Mouse (Mus musculus): ENCODE results near the gene Nkx2-3. TPM values are rescaled to one million over a fixed set of nuclear protein-coding genes. Genes with fewer than 3 reads are reported as not detected.

The Nkx2-3 gene
- polyA plus RNA-seq, 1 experiment from 2014 or later: 5.2 TPM

GRCm38 (mm10) chr19:43641833-43642232 lies 29.7 kb downstream of the Nkx2-3 start:
- Histone ChIP-seq H3K4me1 (no peaks in the 10 kb centered on the region), H3K36me3 (ENCODE audit: poor library complexity, severe bottlenecking) (no peaks in the 10 kb centered on the region), H3K9ac (no peak overlapping the region), H3K27me3 (no peaks in the 10 kb centered on the region), H3K4me2 (no peak overlapping the region), H3K27ac (no peak overlapping the region), H3K9me3 (replicated peaks) (no peaks in the 10 kb centered on the region), H3K4me3 (no peak overlapping the region)
- 73% methylated on average over 11 of the region's 11 CpGs for WGBS
- no peak for ATAC-seq

DNA sequence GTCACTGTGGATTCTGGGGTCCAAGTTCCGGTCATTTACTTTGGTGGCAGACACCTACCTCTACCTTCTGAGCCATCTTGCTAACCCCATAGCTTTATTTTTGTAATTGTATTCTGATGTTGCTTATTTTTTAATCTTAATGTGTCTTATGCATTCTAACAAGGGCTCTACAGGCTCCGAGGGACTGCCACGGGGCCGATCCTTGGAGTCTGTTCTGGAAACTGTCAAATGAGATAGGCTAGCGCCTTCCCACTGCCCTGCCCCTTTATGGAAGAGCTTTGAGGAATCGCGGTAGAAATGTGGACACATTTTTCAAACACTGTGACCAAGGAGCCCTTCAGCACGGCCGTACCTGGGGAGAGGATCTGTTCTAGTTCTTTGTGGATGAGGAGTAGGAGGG lies 30.7 kb downstream of the Nkx2-3 start:
- Histone ChIP-seq H3K9me3 (replicated peaks) (no peaks in the 10 kb centered on the region), H3K36me3 (ENCODE audit: poor library complexity, severe bottlenecking) (no peaks in the 10 kb centered on the region), H3K4me1 (no peaks in the 10 kb centered on the region), H3K4me3 (no peak overlapping the region), H3K4me2 (no peak overlapping the region), H3K27ac (no peak overlapping the region), H3K27me3 (no peaks in the 10 kb centered on the region), H3K9ac (no peak overlapping the region)
- 90% methylated on average over 9 of the region's 9 CpGs for WGBS
- ATAC-seq: no peak

GRCm38 (mm10) chr19:43645508-43645907 lies 33.4 kb downstream of the Nkx2-3 start:
- no peaks in the 10 kb centered on the region for H3K27me3 ChIP-seq
- no peak overlapping the region for H3K4me3 ChIP-seq
- no peaks in the 10 kb centered on the region for H3K4me1 ChIP-seq
- no peak for ATAC-seq
- WGBS: 88% methylated on average over 9 of the region's 9 CpGs
- H3K9ac ChIP-seq: no peak overlapping the region
- H3K4me2 ChIP-seq: no peak overlapping the region
- H3K27ac ChIP-seq: no peak overlapping the region
- no peaks in the 10 kb centered on the region for H3K9me3 ChIP-seq (replicated peaks)
- no peaks in the 10 kb centered on the region for H3K36me3 ChIP-seq (ENCODE audit: poor library complexity, severe bottlenecking)

DNA sequence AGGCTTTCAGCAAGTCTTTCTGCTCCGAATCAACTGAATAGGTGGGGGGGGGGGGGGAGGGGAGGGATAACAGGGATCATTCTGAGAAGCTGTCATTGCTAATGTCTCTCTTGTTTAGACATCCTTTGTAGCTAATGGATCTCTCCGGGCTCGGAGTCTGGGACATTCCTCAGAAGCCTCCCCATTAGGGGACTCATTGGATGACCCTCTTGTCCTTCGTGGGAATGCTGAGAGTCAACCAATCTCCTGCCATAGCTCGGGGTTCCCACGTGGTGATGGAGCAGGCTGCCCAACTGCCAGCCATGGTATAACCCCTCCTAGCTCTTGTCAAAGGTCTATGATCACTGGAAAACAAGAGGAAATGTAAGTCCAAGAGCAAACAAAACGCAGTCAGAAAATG lies 34.7 kb downstream of the Nkx2-3 start:
- Histone ChIP-seq H3K27ac (no peak overlapping the region), H3K9me3 (replicated peaks) (no peaks in the 10 kb centered on the region), H3K9ac (no peak overlapping the region), H3K27me3 (no peaks in the 10 kb centered on the region), H3K4me3 (no peak overlapping the region), H3K36me3 (ENCODE audit: poor library complexity, severe bottlenecking) (no peaks in the 10 kb centered on the region), H3K4me2 (no peak overlapping the region), H3K4me1 (no peaks in the 10 kb centered on the region)
- no peak for ATAC-seq
- whole genome bisulfite sequencing: 61% methylated on average over 7 of the region's 7 CpGs

DNA sequence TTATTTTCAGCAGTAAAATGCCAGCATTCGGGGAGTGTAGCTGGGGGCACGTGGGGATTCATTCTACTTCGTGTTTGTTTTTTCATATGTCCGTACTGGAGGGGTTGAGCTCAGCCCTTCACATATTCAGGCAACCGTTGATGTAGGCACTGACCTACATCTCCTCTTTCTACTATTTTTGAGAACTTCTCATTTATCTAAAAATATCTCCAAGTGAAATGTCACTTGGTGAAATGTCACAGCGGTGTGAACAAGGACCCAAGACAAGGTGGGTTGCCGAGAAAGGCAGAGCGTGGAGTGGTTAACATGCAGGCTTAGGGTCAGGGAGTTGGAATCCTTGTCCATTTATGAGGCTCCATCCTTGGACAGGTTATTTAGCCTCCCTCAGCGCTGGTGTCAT lies 35.1 kb downstream of the Nkx2-3 start:
- Histone ChIP-seq H3K36me3 (ENCODE audit: poor library complexity, severe bottlenecking) (no peaks in the 10 kb centered on the region), H3K4me2 (no peak overlapping the region), H3K4me3 (no peak overlapping the region), H3K4me1 (no peaks in the 10 kb centered on the region), H3K9me3 (replicated peaks) (no peaks in the 10 kb centered on the region), H3K27ac (no peak overlapping the region), H3K9ac (no peak overlapping the region), H3K27me3 (no peaks in the 10 kb centered on the region)
- ATAC-seq: no peak
- WGBS: 93% methylated on average over 9 of the region's 9 CpGs

DNA sequence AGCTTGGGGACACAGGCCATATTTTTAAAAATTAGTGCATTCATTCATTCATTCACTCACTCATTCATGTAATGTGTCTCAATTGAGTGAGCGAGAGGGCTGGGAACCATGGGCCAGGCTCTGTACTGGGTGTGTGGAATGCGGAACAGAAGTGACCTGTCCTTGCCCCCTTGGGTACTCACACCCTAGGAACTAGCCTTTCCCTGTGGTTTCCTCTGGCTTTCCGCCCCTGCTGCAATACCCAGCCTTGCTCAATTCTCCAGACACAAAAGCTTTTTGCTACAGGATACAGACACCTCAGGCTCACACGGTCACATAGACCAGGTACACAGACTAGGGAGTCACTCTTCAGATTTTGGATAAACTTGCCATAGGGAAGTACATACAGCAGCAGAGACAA lies 36.2 kb downstream of the Nkx2-3 start:
- Histone ChIP-seq H3K4me1 (no peaks in the 10 kb centered on the region), H3K27me3 (no peaks in the 10 kb centered on the region), H3K36me3 (ENCODE audit: poor library complexity, severe bottlenecking) (no peaks in the 10 kb centered on the region), H3K4me3 (no peak overlapping the region), H3K4me2 (no peak overlapping the region), H3K9me3 (replicated peaks) (no peaks in the 10 kb centered on the region), H3K27ac (no peak overlapping the region), H3K9ac (no peak overlapping the region)
- ATAC-seq: no peak
- 92% methylated on average over 4 of the region's 4 CpGs for WGBS

GRCm38 (mm10) chr19:43651241-43651785 lies 39.2 kb downstream of the Nkx2-3 start:
- H3K9me3 ChIP-seq (replicated peaks): no peaks in the 10 kb centered on the region
- H3K36me3 ChIP-seq (ENCODE audit: poor library complexity, severe bottlenecking): no peaks in the 10 kb centered on the region
- no peaks in the 10 kb centered on the region for H3K4me1 ChIP-seq
- no peak for ATAC-seq
- no peak overlapping the region for H3K4me2 ChIP-seq
- no peak overlapping the region for H3K4me3 ChIP-seq
- WGBS: 60% methylated on average over 8 of the region's 8 CpGs
- no peak overlapping the region for H3K27ac ChIP-seq
- H3K27me3 ChIP-seq: peaks cover 5% of the 10 kb centered on the region
- no peak overlapping the region for H3K9ac ChIP-seq

GRCm38 (mm10) chr19:43655735-43656492 lies 43.8 kb downstream of the Nkx2-3 start:
- 37% methylated on average over 11 of the region's 11 CpGs for WGBS
- Histone ChIP-seq H3K36me3 (ENCODE audit: poor library complexity, severe bottlenecking) (no peaks in the 10 kb centered on the region), H3K27ac (no peak overlapping the region), H3K4me1 (no peaks in the 10 kb centered on the region), H3K4me2 (no peak overlapping the region), H3K9me3 (replicated peaks) (no peaks in the 10 kb centered on the region), H3K27me3 (peaks cover 5% of the 10 kb centered on the region), H3K4me3 (no peak overlapping the region), H3K9ac (no peak overlapping the region)
- ATAC-seq: 0 out of 2 replicates have a peak, but pooled peaks have one; percentile 53

- no peak overlapping the region for H3K4me2 ChIP-seq
- peaks cover 5% of the 10 kb centered on the region for H3K27me3 ChIP-seq
- H3K36me3 ChIP-seq (ENCODE audit: poor library complexity, severe bottlenecking): peaks cover 19% of the 10 kb centered on the region
- H3K4me1 ChIP-seq: 0 out of 2 replicates have a peak, but pooled peaks cover 3% of the 10 kb centered on the region
- ATAC-seq: no peak
- 90% methylated on average over 6 of the region's 6 CpGs for WGBS
- H3K9ac ChIP-seq: no peak overlapping the region
- H3K4me3 ChIP-seq: no peak overlapping the region
- no peak overlapping the region for H3K27ac ChIP-seq
- H3K9me3 ChIP-seq (replicated peaks): no peaks in the 10 kb centered on the region
Measured at GRCm38 (mm10) chr19:43659632-43660031, 47.5 kb downstream of the Nkx2-3 start.

DNA sequence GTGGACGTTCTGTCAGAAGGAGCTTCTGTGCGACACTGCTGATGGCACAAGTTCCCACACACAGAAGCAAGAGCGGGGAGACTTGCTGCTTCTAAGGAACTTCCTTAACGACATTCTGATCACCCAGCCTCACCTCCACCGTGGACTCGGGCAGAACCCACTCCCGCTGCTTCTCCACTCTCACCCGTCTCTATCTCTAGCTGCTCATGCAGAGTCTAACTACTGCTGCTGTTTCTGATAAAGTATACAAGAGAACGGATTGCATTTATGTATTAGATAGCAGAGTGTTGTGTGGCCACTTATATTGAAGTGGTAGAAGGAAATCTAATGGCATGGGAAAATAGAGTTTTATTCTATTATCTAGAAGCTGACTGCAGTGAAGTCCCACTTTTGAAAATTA lies 48.6 kb downstream of the Nkx2-3 start:
- no peak for ATAC-seq
- Histone ChIP-seq H3K9me3 (replicated peaks) (no peaks in the 10 kb centered on the region), H3K27ac (no peak overlapping the region), H3K4me1 (0 out of 2 replicates have a peak, but pooled peaks cover 3% of the 10 kb centered on the region), H3K27me3 (no peaks in the 10 kb centered on the region), H3K4me2 (no peak overlapping the region), H3K9ac (no peak overlapping the region), H3K36me3 (ENCODE audit: poor library complexity, severe bottlenecking) (peaks cover 19% of the 10 kb centered on the region), H3K4me3 (no peak overlapping the region)
- WGBS: 87% methylated on average over 9 of the region's 9 CpGs

DNA sequence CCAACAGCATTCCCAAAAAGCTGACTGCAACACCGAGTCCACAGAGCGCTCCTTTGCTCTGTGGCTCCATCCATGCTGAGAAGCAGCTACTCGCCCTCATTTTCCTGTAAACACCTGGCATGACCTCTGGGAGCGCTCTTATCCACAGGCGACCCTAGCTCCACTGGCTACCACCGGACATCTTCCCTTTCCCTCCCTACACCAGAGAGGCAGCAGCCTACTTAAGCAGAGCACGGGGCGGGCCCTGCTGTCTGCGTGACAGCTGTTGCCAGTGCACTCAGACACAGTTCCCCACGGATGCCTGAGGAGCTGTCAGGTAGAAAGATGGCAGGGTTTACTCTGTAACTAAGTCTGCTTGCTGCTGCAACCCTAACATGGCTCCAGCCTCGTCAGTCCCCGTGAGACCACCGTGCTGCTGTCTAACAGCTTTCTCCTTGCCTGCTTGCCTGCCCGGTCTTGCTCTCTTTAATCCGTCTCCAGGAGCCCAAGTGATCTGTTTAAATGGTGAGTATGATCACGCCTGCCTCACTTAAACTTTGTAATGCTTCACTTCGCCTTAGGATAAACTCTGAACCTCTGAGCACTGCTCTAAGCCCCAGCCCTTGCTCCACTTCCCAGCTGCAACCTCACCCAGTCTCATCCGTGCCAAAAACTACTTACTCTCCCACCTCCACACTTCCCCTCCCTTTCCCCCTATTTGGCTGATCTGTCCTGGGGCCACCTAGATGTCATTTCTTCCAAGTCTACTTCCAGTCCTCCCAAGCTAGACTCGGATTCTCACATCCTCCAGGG lies 50.2 kb downstream of the Nkx2-3 start:
- Histone ChIP-seq H3K4me3 (no peak overlapping the region), H3K27ac (no peak overlapping the region; the same call in 1 of the 2 replicates), H3K9me3 (replicated peaks) (no peaks in the 10 kb centered on the region), H3K36me3 (ENCODE audit: poor library complexity, severe bottlenecking) (peaks cover 26% of the 10 kb centered on the region), H3K9ac (no peak overlapping the region; the same call in 1 of the 2 replicates), H3K27me3 (no peaks in the 10 kb centered on the region), H3K4me1 (0 out of 2 replicates have a peak, but pooled peaks cover 3% of the 10 kb centered on the region), H3K4me2 (no peak overlapping the region)
- 35% methylated on average over 19 of the region's 19 CpGs for WGBS
- ATAC-seq: no peak; the same call in 1 of the 2 replicates

- WGBS: 83% methylated on average over 8 of the region's 8 CpGs
- Histone ChIP-seq H3K27ac (no peak overlapping the region), H3K27me3 (no peaks in the 10 kb centered on the region), H3K4me1 (0 out of 2 replicates have a peak, but pooled peaks cover 3% of the 10 kb centered on the region), H3K9me3 (replicated peaks) (no peaks in the 10 kb centered on the region), H3K36me3 (ENCODE audit: poor library complexity, severe bottlenecking) (peaks cover 26% of the 10 kb centered on the region), H3K4me2 (no peak overlapping the region), H3K9ac (no peak overlapping the region), H3K4me3 (no peak overlapping the region)
- ATAC-seq: no peak
Measured at GRCm38 (mm10) chr19:43663471-43663870, 51.3 kb downstream of the Nkx2-3 start.

Data from forebrain, embryonic 13.5 days (tissue).